Mouse (Mus musculus): ENCODE results near the gene Itm2b. TPM values are rescaled to one million over a fixed set of nuclear protein-coding genes. Genes with fewer than 3 reads are reported as not detected.

Gene Itm2b
- polyA plus RNA-seq, 2 experiments = 533 to 997 TPM

DNA sequence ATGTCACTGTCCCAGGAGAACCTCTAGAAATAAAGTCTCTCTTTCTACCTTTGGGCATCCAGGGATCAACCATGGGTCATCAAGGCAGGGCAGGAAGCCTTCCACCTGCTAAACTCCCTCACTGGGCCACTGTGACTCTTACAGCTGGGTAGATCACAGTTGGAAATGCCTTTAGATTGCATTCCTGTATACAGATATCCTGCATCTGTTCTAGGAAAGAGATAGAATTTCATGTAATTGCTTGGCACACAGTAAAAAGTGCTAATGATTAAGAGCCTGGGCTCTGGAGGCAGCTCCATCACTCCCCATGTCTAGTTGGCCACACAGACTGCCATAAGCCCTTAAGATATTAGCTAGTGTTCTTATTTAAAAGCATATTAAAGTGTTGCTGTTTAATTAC lies 38.5 kb upstream of the Itm2b start:
- Histone ChIP-seq H3K4me3 (replicated peaks; ENCODE audit: low read length) (no peak overlapping the region), H3K27me3 (ENCODE audit: control insufficient read depth, insufficient read depth, low read length) (no peaks in the 10 kb centered on the region), H3K9me3 (ENCODE audit: control insufficient read depth, low read length) (no peaks in the 10 kb centered on the region), H3K9ac (ENCODE audit: low read depth, low read length, severe bottlenecking) (no peak overlapping the region), H3K4me1 (ENCODE audit: control insufficient read depth, insufficient read depth, low read length) (0 out of 2 replicates have a peak, but pooled peaks cover 6% of the 10 kb centered on the region), H3K27ac (replicated peaks; ENCODE audit: low read depth, low read length) (no peak overlapping the region), H3K4me2 (replicated peaks; ENCODE audit: low read depth, low read length, severe bottlenecking) (no peak overlapping the region), H3K36me3 (ENCODE audit: control insufficient read depth, insufficient read depth, low read length) (no peaks in the 10 kb centered on the region)
- ATAC-seq (ENCODE audit: low FRiP score, low read depth) = peak; percentile 51; the same call in 1 of the 2 replicates
- no peak for TF ChIP-seq POLR2A (IDR thresholded peaks at IDR 0.05; ENCODE audit: borderline replicate concordance, extremely low read depth, insufficient read depth, insufficient read length)
- peak; percentile 17 for DNase-seq (ENCODE audit: low spot score)

DNA sequence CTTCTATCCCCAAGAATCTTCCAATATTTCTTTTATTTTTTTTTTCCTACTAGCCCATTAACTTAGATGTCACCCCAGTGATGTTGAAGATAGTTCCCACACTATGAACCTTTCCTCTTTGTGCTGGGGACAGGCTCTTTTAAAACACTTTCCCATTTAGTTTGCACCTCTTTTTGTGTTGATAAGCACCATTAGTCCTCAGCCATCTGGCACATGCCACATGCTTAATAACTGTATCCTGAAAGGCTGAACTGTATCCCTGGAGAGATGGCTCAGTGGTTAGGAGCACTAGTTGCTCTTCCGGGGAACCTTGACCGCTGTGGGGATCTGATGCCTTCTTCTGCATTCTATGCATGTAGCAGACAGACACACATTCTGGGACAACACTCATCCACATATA lies 37.5 kb upstream of the Itm2b start:
- H3K4me1 ChIP-seq (ENCODE audit: control insufficient read depth, insufficient read depth, low read length) = 0 out of 2 replicates have a peak, but pooled peaks cover 6% of the 10 kb centered on the region
- DNase-seq (ENCODE audit: low spot score) (no peak), ATAC-seq (ENCODE audit: low FRiP score, low read depth) (no peak)
- H3K4me2 ChIP-seq (replicated peaks; ENCODE audit: low read depth, low read length, severe bottlenecking) = no peak overlapping the region
- H3K4me3 ChIP-seq (replicated peaks; ENCODE audit: low read length) = no peak overlapping the region
- TF ChIP-seq POLR2A (IDR thresholded peaks at IDR 0.05; ENCODE audit: borderline replicate concordance, extremely low read depth, insufficient read depth, insufficient read length) = no peak
- 95% methylated on average over 2 of the region's 2 CpGs for WGBS
- H3K36me3 ChIP-seq (ENCODE audit: control insufficient read depth, insufficient read depth, low read length) = no peaks in the 10 kb centered on the region
- no peak overlapping the region for H3K27ac ChIP-seq (replicated peaks; ENCODE audit: low read depth, low read length)
- H3K9ac ChIP-seq (ENCODE audit: low read depth, low read length, severe bottlenecking) = no peak overlapping the region
- no peaks in the 10 kb centered on the region for H3K9me3 ChIP-seq (ENCODE audit: control insufficient read depth, low read length)
- no peaks in the 10 kb centered on the region for H3K27me3 ChIP-seq (ENCODE audit: control insufficient read depth, insufficient read depth, low read length)

- Histone ChIP-seq H3K9ac (ENCODE audit: low read depth, low read length, severe bottlenecking) (no peak overlapping the region), H3K4me2 (replicated peaks; ENCODE audit: low read depth, low read length, severe bottlenecking) (no peak overlapping the region), H3K27me3 (ENCODE audit: control insufficient read depth, insufficient read depth, low read length) (no peaks in the 10 kb centered on the region), H3K4me3 (replicated peaks; ENCODE audit: low read length) (no peak overlapping the region), H3K27ac (replicated peaks; ENCODE audit: low read depth, low read length) (no peak overlapping the region), H3K4me1 (ENCODE audit: control insufficient read depth, insufficient read depth, low read length) (peaks cover 11% of the 10 kb centered on the region), H3K9me3 (ENCODE audit: control insufficient read depth, low read length) (no peaks in the 10 kb centered on the region), H3K36me3 (ENCODE audit: control insufficient read depth, insufficient read depth, low read length) (no peaks in the 10 kb centered on the region)
- TF ChIP-seq POLR2A (IDR thresholded peaks at IDR 0.05; ENCODE audit: borderline replicate concordance, extremely low read depth, insufficient read depth, insufficient read length) = no peak
- no peak for ATAC-seq (ENCODE audit: low FRiP score, low read depth)
- 91% methylated on average over 9 of the region's 9 CpGs for WGBS
- no peak for DNase-seq (ENCODE audit: low spot score)
These were observed 36.5 kb upstream of the Itm2b start for GRCm38 (mm10) chr14:73421580-73421979.

- ATAC-seq (ENCODE audit: low FRiP score, low read depth) (no peak), DNase-seq (ENCODE audit: low spot score) (no peak)
- Histone ChIP-seq H3K4me3 (replicated peaks; ENCODE audit: low read length) (no peak overlapping the region), H3K4me1 (ENCODE audit: control insufficient read depth, insufficient read depth, low read length) (peaks cover 12% of the 10 kb centered on the region), H3K36me3 (ENCODE audit: control insufficient read depth, insufficient read depth, low read length) (no peaks in the 10 kb centered on the region), H3K9ac (ENCODE audit: low read depth, low read length, severe bottlenecking) (no peak overlapping the region), H3K9me3 (ENCODE audit: control insufficient read depth, low read length) (no peaks in the 10 kb centered on the region), H3K27me3 (ENCODE audit: control insufficient read depth, insufficient read depth, low read length) (no peaks in the 10 kb centered on the region), H3K27ac (replicated peaks; ENCODE audit: low read depth, low read length) (no peak overlapping the region), H3K4me2 (replicated peaks; ENCODE audit: low read depth, low read length, severe bottlenecking) (no peak overlapping the region)
- no peak for TF ChIP-seq POLR2A (IDR thresholded peaks at IDR 0.05; ENCODE audit: borderline replicate concordance, extremely low read depth, insufficient read depth, insufficient read length)
- WGBS = 30% methylated on average over 5 of the region's 5 CpGs
These were observed 35.2 kb upstream of the Itm2b start for GRCm38 (mm10) chr14:73420138-73420745.

GRCm38 (mm10) chr14:73416511-73416910 lies 31.4 kb upstream of the Itm2b start:
- Histone ChIP-seq H3K4me3 (replicated peaks; ENCODE audit: low read length) (no peak overlapping the region), H3K36me3 (ENCODE audit: control insufficient read depth, insufficient read depth, low read length) (no peaks in the 10 kb centered on the region), H3K4me2 (replicated peaks; ENCODE audit: low read depth, low read length, severe bottlenecking) (no peak overlapping the region), H3K9me3 (ENCODE audit: control insufficient read depth, low read length) (no peaks in the 10 kb centered on the region), H3K27me3 (ENCODE audit: control insufficient read depth, insufficient read depth, low read length) (no peaks in the 10 kb centered on the region), H3K4me1 (ENCODE audit: control insufficient read depth, insufficient read depth, low read length) (peaks cover 14% of the 10 kb centered on the region), H3K9ac (ENCODE audit: low read depth, low read length, severe bottlenecking) (no peak overlapping the region), H3K27ac (replicated peaks; ENCODE audit: low read depth, low read length) (peak overlapping the region; percentile 55; the same call in 1 of the 2 replicates)
- DNase-seq (ENCODE audit: low spot score) (no peak), ATAC-seq (ENCODE audit: low FRiP score, low read depth) (no peak)
- WGBS = 81% methylated on average over 5 of the region's 5 CpGs
- TF ChIP-seq POLR2A (IDR thresholded peaks at IDR 0.05; ENCODE audit: borderline replicate concordance, extremely low read depth, insufficient read depth, insufficient read length) = no peak
